Mouse (Mus musculus) limb, embryonic 13.5 days (tissue): ENCODE results near the gene Fubp1. TPM values are rescaled to one million over a fixed set of nuclear protein-coding genes. Genes with fewer than 3 reads are reported as not detected.

ENCODE experiments used
- ATAC-seq: fragments of 200-750 bp; cut with Nextera tagmentation; 2 replicates; pipeline ENCODE4 v1.8.0; 2017; ENCODE audit warnings: low read depth, moderate number of reproducible peaks, moderate TSS enrichment; ENCODE audit not compliant: low FRiP score
- H3K27ac ChIP-seq: fragments of 300-500 bp; sonication (generic); 2 replicates; pipeline ENCODE4 v1.5.1; 2015; ENCODE audit warnings: inconsistent platforms, mild to moderate bottlenecking, moderate library complexity
- H3K27me3 ChIP-seq: fragments of 300-500 bp; sonication (generic); 2 replicates; pipeline ENCODE4 v1.6.1; 2015; ENCODE audit warnings: mild to moderate bottlenecking, inconsistent platforms
- H3K36me3 ChIP-seq: fragments of 300-500 bp; sonication (generic); 2 replicates; pipeline ENCODE4 v1.6.1; 2015; ENCODE audit warnings: inconsistent platforms, mild to moderate bottlenecking, moderate library complexity
- H3K4me1 ChIP-seq: fragments of 300-500 bp; sonication (generic); 2 replicates; pipeline ENCODE4 v1.6.1; 2015; ENCODE audit warnings: inconsistent platforms
- H3K4me2 ChIP-seq: fragments of 300-500 bp; sonication (generic); replicated peaks from 2 replicates; pipeline ENCODE4 v1.6.1; 2015; ENCODE audit warnings: inconsistent platforms, mild to moderate bottlenecking, moderate library complexity
- H3K4me3 ChIP-seq: fragments of 300-500 bp; sonication (generic); 2 replicates; pipeline ENCODE4 v1.5.1; 2015; ENCODE audit warnings: moderate library complexity, mild to moderate bottlenecking, inconsistent platforms
- H3K9ac ChIP-seq: fragments of 300-500 bp; sonication (generic); 2 replicates; pipeline ENCODE4 v1.6.1; 2015; ENCODE audit warnings: mild to moderate bottlenecking, inconsistent platforms
- H3K9me3 ChIP-seq: fragments of 300-500 bp; sonication (generic); 2 replicates; pipeline ENCODE4 v1.6.1; 2016; ENCODE audit warnings: inconsistent platforms
- WGBS: fragments of 180-500 bp; shearing (Covaris S2); methylation state at CpG from one replicate; pipeline ENCODE4 v1.1.7; 2015; 5-methylcytosine and 5-hydroxymethylcytosine counted together
- polyA plus RNA-seq: library from polyadenylated mRNA; unstranded; fragments of >200 nt; fragmentation: Nextera tagmentation; extraction: Ambion mirVana; gene quantifications from 2 replicates; pipeline ENCODE4 v1.2.1, GENCODE M21; 2015

Gene Fubp1
- 325 and 338 TPM in 2 replicates for polyA plus RNA-seq

GRCm38 (mm10) chr3:152209967-152210634 is at the start of gene Fubp1, which contains the start of gene Dnajb4:
Gene Fubp1, plus strand, starts transcription at chr3:152210422.
Gene Dnajb4, minus strand, starts transcription at chr3:152210302.
- peak within 1 kb of the TSS; percentile 94 for H3K4me2 ChIP-seq
- peaks cover 29% of the 10 kb centered on the region for H3K4me1 ChIP-seq
- peak within 1 kb of the TSS; percentile 99 for H3K27ac ChIP-seq
- H3K27me3 ChIP-seq = no peaks in the 10 kb centered on the region
- peak within 1 kb of the TSS; percentile 95 for H3K4me3 ChIP-seq
- H3K9ac ChIP-seq = peak within 1 kb of the TSS; percentile 99
- H3K36me3 ChIP-seq = peaks cover 7% of the 10 kb centered on the region; the same call in 1 of the 2 replicates
- H3K9me3 ChIP-seq = no peaks in the 10 kb centered on the region
- ATAC-seq = peak; percentile 96
- under 1% methylated on average over 84 of the region's 85 CpGs for WGBS

DNA sequence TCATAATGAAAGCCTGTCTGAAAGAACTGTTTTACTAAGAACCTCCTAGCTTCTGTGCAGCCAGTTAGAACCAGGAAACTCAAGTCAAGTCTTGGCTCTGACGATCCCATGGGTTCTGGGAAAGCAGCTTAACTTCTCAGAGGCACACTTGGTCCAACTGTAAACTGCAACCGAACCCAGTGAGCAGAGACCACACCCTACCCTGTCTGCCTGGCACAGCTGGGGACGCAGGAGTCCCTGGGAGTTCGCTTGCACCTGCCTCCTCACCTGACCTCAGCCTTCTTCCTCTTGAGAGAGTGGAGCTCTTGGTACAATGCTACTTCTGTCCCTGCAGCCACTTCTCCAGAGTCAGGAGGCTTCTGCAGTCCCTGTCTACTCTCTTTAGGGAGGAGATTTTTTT is 49.6 kb upstream of the Fubp1 start:
- H3K4me1 ChIP-seq = peaks cover 7% of the 10 kb centered on the region
- no peaks in the 10 kb centered on the region for H3K9me3 ChIP-seq
- no peak overlapping the region for H3K4me2 ChIP-seq
- ATAC-seq = no peak
- H3K27me3 ChIP-seq = peaks cover 15% of the 10 kb centered on the region
- H3K27ac ChIP-seq = no peak overlapping the region
- H3K4me3 ChIP-seq = no peak overlapping the region
- WGBS = 59% methylated on average over 4 of the region's 4 CpGs
- H3K36me3 ChIP-seq = no peaks in the 10 kb centered on the region
- no peak overlapping the region for H3K9ac ChIP-seq

GRCm38 (mm10) chr3:152163320-152163719 is 46.9 kb upstream of the Fubp1 start:
- Histone ChIP-seq H3K4me2 (no peak overlapping the region), H3K27me3 (peaks cover 37% of the 10 kb centered on the region), H3K9me3 (no peaks in the 10 kb centered on the region), H3K36me3 (no peaks in the 10 kb centered on the region), H3K4me3 (no peak overlapping the region), H3K9ac (no peak overlapping the region), H3K4me1 (peaks cover 24% of the 10 kb centered on the region), H3K27ac (no peak overlapping the region)
- ATAC-seq = no peak
- WGBS = 86% methylated on average over 8 of the region's 8 CpGs

DNA sequence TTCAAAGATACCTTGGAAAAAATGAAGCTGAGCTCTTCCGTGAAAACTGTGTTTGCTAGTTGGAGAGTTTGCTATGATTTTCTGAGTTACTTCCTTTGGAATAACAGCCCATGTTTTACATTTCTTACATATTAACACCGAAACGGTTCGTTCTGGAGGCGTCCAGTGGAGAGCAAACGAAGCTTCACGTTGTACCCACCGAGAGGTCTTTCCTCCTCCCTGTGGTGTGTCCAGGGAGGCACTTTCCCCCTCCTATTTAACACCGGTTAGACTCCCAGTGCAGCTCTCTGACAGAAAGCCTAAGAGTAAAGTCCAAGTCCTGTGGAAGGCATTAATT is 45.2 kb upstream of the Fubp1 start:
- H3K4me1 ChIP-seq = peaks cover 24% of the 10 kb centered on the region
- peak overlapping the region; percentile 57 for H3K4me3 ChIP-seq
- H3K27me3 ChIP-seq = peaks cover 37% of the 10 kb centered on the region
- 35% methylated on average over 9 of the region's 9 CpGs for WGBS
- H3K4me2 ChIP-seq = peak overlapping the region; percentile 100
- H3K9ac ChIP-seq = peak overlapping the region; percentile 70; the same call in 1 of the 2 replicates
- H3K9me3 ChIP-seq = no peaks in the 10 kb centered on the region
- no peak for ATAC-seq
- no peak overlapping the region for H3K27ac ChIP-seq
- H3K36me3 ChIP-seq = no peaks in the 10 kb centered on the region

- no peaks in the 10 kb centered on the region for H3K36me3 ChIP-seq
- peak overlapping the region; percentile 70 for H3K9ac ChIP-seq
- H3K27ac ChIP-seq = no peak overlapping the region
- peaks cover 24% of the 10 kb centered on the region for H3K4me1 ChIP-seq
- peak; percentile 61; the same call in 1 of the 2 replicates for ATAC-seq
- peak overlapping the region; percentile 100 for H3K4me2 ChIP-seq
- H3K4me3 ChIP-seq = peak overlapping the region; percentile 57
- 1% methylated on average over 53 of the region's 53 CpGs for WGBS
- H3K9me3 ChIP-seq = no peaks in the 10 kb centered on the region
- peaks cover 37% of the 10 kb centered on the region for H3K27me3 ChIP-seq
Measured at GRCm38 (mm10) chr3:152165351-152166098, 44.7 kb upstream of the Fubp1 start.

DNA sequence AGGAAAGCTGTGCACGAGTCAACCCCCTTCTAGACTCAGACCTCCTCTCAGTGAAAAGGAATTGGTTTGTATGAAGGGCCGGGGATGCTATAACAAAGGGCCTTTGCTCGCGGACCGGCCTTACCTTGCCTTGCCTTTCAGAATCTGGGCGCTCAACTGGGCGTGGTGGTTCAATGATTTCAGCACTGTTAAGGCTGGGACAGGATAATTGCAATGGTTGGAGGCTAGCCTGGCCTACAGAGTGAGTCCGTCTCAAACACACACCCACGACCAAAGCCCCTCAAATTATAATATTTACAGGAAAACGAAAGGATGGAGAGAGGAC is 44.2 kb upstream of the Fubp1 start, which contains the start of gene Gipc2:
Gene Gipc2, minus strand, starts transcription at position 132 of the 325 bp plus-strand sequence.
- Histone ChIP-seq H3K9me3 (no peaks in the 10 kb centered on the region), H3K9ac (peak within 1 kb of the TSS; percentile 70), H3K4me1 (peaks cover 24% of the 10 kb centered on the region), H3K4me2 (peak within 1 kb of the TSS; percentile 100), H3K4me3 (peak within 1 kb of the TSS; percentile 57), H3K36me3 (no peaks in the 10 kb centered on the region), H3K27me3 (peaks cover 37% of the 10 kb centered on the region), H3K27ac (no peak within 1 kb of the TSS)
- no peak for ATAC-seq
- WGBS = 10% methylated on average over 10 of the region's 10 CpGs

DNA sequence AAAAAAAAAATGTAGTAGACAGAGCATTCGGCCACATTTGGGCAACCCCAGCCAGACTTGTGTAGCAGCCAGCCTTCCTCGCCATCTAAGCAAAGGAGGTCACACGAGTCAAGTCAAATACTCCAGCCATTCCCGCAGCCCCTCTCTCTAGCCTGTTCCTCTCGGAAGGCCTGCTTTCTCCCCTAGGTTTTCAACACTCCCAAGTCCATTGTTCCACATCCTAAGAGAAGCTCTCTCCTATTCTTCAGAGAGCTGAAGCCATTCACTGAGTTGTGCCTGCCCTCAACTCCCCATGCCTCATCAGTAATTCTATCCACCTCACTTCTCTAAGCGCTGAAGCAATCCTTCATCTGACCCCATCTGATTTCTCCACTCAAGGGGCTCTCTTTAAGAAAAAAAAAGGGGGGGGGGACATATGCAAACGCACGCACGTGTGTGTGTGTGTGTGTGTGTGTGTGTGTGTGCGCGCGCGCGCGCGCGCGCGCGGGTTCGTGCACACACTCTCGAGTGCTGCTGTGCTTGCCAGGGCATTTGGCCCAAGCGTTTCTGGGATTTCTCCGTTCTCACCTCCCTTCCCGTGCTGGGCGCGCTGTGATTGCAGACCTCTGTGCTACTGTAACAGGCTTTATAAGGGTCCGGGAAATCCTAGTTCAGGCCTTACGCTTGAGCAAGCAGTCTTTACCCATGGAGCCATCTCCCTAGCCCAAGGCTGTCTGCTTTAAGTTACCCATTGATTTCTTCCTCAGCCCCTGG is 43.3 kb upstream of the Fubp1 start:
- no peaks in the 10 kb centered on the region for H3K36me3 ChIP-seq
- peaks cover 26% of the 10 kb centered on the region for H3K4me1 ChIP-seq
- peak overlapping the region; percentile 61 for H3K4me2 ChIP-seq
- H3K9me3 ChIP-seq = no peaks in the 10 kb centered on the region
- no peak for ATAC-seq
- H3K27me3 ChIP-seq = peaks cover 37% of the 10 kb centered on the region
- H3K4me3 ChIP-seq = peak overlapping the region; percentile 32
- WGBS = 12% methylated on average over 17 of the region's 29 CpGs
- no peak overlapping the region for H3K27ac ChIP-seq
- peak overlapping the region; percentile 46; the same call in 1 of the 2 replicates for H3K9ac ChIP-seq

DNA sequence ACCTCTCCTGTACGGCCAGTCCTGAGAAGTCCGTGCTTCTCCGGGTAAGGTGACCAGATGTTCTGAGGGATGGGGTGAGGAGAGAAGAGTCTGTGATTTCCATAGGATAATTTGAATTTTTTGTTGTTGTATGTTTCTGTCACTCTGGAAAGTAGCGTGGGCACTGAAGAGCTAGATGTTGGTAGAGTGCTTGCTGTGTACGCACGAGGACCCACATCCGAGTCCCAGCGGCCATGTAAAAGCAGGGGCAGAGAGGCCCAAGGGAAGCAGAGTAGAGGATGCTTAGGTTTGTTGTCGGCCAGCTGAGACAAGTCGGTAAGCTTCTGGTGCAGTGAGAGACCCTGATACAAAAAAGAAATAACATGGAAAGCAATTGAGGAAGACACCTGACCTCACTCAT is 42.2 kb upstream of the Fubp1 start:
- no peaks in the 10 kb centered on the region for H3K36me3 ChIP-seq
- H3K27ac ChIP-seq = no peak overlapping the region
- peaks cover 37% of the 10 kb centered on the region for H3K27me3 ChIP-seq
- no peak overlapping the region for H3K4me3 ChIP-seq
- no peaks in the 10 kb centered on the region for H3K9me3 ChIP-seq
- no peak overlapping the region for H3K9ac ChIP-seq
- no peak overlapping the region for H3K4me2 ChIP-seq
- no peak for ATAC-seq
- 91% methylated on average over 10 of the region's 10 CpGs for WGBS
- H3K4me1 ChIP-seq = peaks cover 27% of the 10 kb centered on the region

DNA sequence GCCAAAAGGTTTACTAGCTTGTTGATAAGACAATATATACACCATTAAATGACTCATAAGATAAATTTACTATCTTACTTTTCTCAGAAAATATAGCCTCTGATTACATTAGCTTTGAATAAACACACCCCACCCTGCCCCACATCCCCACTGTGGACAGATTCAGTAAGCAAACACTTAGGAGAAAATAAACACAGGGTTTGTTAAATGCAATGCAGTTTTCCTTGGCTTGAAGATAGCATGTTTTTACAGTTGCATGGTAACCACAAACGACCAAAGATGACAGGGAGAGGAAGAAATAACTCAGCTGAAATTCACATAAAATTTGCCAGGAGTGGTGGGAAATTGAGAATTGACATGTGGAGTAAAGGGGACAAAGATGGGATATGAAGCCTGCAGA is 39.8 kb upstream of the Fubp1 start:
- no peak for ATAC-seq
- H3K9me3 ChIP-seq = no peaks in the 10 kb centered on the region
- H3K9ac ChIP-seq = no peak overlapping the region
- H3K27me3 ChIP-seq = peaks cover 24% of the 10 kb centered on the region
- no peak overlapping the region for H3K4me3 ChIP-seq
- H3K36me3 ChIP-seq = no peaks in the 10 kb centered on the region
- no peak overlapping the region for H3K27ac ChIP-seq
- no peak overlapping the region for H3K4me2 ChIP-seq
- 38% methylated on average over 1 of the region's 1 CpGs for WGBS
- H3K4me1 ChIP-seq = peaks cover 23% of the 10 kb centered on the region

GRCm38 (mm10) chr3:152171236-152171635 is 39.0 kb upstream of the Fubp1 start:
- H3K4me1 ChIP-seq = peaks cover 14% of the 10 kb centered on the region
- no peaks in the 10 kb centered on the region for H3K36me3 ChIP-seq
- H3K4me3 ChIP-seq = no peak overlapping the region
- peaks cover 16% of the 10 kb centered on the region for H3K27me3 ChIP-seq
- no peak overlapping the region for H3K4me2 ChIP-seq
- no peak overlapping the region for H3K27ac ChIP-seq
- 71% methylated on average over 2 of the region's 2 CpGs for WGBS
- H3K9ac ChIP-seq = no peak overlapping the region
- ATAC-seq = no peak
- H3K9me3 ChIP-seq = no peaks in the 10 kb centered on the region

DNA sequence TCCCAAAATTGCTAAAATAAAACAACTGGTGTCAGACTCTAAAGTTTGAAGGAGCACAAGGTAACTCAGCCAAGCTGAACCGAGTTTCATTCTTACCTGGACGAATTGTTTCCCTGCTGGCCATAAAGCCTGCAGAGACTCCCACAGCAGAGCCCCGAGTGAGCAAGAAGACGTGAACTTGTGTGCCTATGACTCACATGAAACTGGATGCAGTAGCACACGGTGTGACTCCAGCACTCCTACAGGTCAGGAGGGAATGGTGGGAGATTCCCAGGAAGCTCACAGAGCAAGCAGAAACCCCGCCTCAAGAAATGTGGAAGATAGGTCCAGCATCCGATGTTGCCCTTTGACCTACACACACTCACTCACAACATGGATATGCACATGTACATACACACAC is 38.4 kb upstream of the Fubp1 start:
- Histone ChIP-seq H3K9me3 (no peaks in the 10 kb centered on the region), H3K9ac (no peak overlapping the region), H3K27ac (no peak overlapping the region), H3K36me3 (no peaks in the 10 kb centered on the region), H3K4me1 (peaks cover 9% of the 10 kb centered on the region), H3K4me3 (no peak overlapping the region), H3K27me3 (peaks cover 13% of the 10 kb centered on the region), H3K4me2 (no peak overlapping the region)
- WGBS = 57% methylated on average over 7 of the region's 7 CpGs
- ATAC-seq = 0 out of 2 replicates have a peak, but pooled peaks have one; percentile 5
